Mouse (Mus musculus) MEL (cell line): ENCODE results near the gene Gpha2. TPM values are rescaled to one million over a fixed set of nuclear protein-coding genes. Genes with fewer than 3 reads are reported as not detected.
A peak's percentile ranks its signal among the peaks of the same experiment; 100 is the strongest.

Experiments
- DNase-seq: peaks from one replicate; pipeline ENCODE4 v3.0.0; 2011; ENCODE audit warnings: low read depth, low spot score
- H3K27ac ChIP-seq: 2 replicates; pipeline ENCODE4 v1.5.1; 2012; ENCODE audit warnings: low read depth, mild to moderate bottlenecking, control low read depth, low read length, moderate library complexity; ENCODE audit not compliant: control insufficient read depth
- H3K27me3 ChIP-seq, 2 experiments: fragments of 150-350 bp in 1 of 2; sonication (generic) in 1 of 2; 2 replicates each; pipeline ENCODE4 v1.6.1; 2012; ENCODE audit warnings: low read length in 2 of 2, mild to moderate bottlenecking in 2 of 2, improper control_type of control experiment in 1 of 2, moderate library complexity in 1 of 2; ENCODE audit not compliant: insufficient read depth in 2 of 2, control insufficient read depth in 1 of 2
- H3K36me3 ChIP-seq, 2 experiments: 2 replicates each; pipeline ENCODE4 v1.6.1; 2012 to 2014; ENCODE audit warnings: low read length in 2 of 2, improper control_type of control experiment in 1 of 2, inconsistent platforms in 1 of 2, mild to moderate bottlenecking in 1 of 2; ENCODE audit not compliant: insufficient read depth in 2 of 2, control insufficient read depth in 1 of 2
- H3K4me1 ChIP-seq, 2 experiments: fragments of 150-350 bp in 1 of 2; sonication (generic) in 1 of 2; 2 replicates each; pipeline ENCODE4 v1.6.1; 2012; ENCODE audit warnings: low read length in 2 of 2, improper control_type of control experiment in 1 of 2, mild to moderate bottlenecking in 1 of 2; ENCODE audit not compliant: insufficient read depth in 2 of 2, control insufficient read depth in 1 of 2
- H3K4me3 ChIP-seq, 2 experiments: fragments of 150-350 bp in 1 of 2; sonication (generic) in 1 of 2; 2 replicates each; pipeline ENCODE4 v1.5.1; 2012; ENCODE audit warnings: low read depth in 2 of 2, low read length in 2 of 2, mild to moderate bottlenecking in 2 of 2, moderate library complexity in 2 of 2, control low read depth in 1 of 2, improper control_type of control experiment in 1 of 2; ENCODE audit not compliant: control insufficient read depth in 1 of 2, insufficient read depth in 1 of 2
- H3K79me2 ChIP-seq: 2 replicates; pipeline ENCODE4 v1.6.1; 2012; ENCODE audit warnings: mild to moderate bottlenecking, low read length, moderate library complexity; ENCODE audit not compliant: control insufficient read depth, poor library complexity, insufficient read depth
- H3K9ac ChIP-seq: 2 replicates; pipeline ENCODE4 v1.6.1; 2012; ENCODE audit warnings: low read depth, mild to moderate bottlenecking, control low read depth, low read length, moderate library complexity; ENCODE audit not compliant: control insufficient read depth, poor library complexity, severe bottlenecking
- H3K9me3 ChIP-seq: fragments of 150-350 bp; sonication (generic); replicated peaks from 2 replicates; pipeline ENCODE4 v1.6.1; 2012; ENCODE audit warnings: mild to moderate bottlenecking, low read length, improper control_type of control experiment, moderate library complexity; ENCODE audit not compliant: insufficient read depth
- CHD1 ChIP-seq: IDR thresholded peaks from 2 replicates; pipeline ENCODE4 v1.6.1; 2012; ENCODE audit warnings: low read depth, mild to moderate bottlenecking, inconsistent platforms, low read length, improper control_type of control experiment
- CTCF ChIP-seq, 3 experiments: IDR thresholded peaks in 2 of 3; conservative IDR thresholded peaks in 1 of 3; 2 replicates each; pipeline ENCODE4 v1.5.1; 2011 to 2012; ENCODE audit warnings: low read length in 3 of 3, low read depth in 2 of 3, mild to moderate bottlenecking in 2 of 3, improper control_type of control experiment in 1 of 3, inconsistent platforms in 1 of 3, mixed read lengths in 1 of 3, moderate library complexity in 1 of 3; ENCODE audit not compliant: control insufficient read depth in 1 of 3, insufficient read depth in 1 of 3, poor library complexity in 1 of 3, severe bottlenecking in 1 of 3
- E2F4 ChIP-seq: IDR thresholded peaks from 2 replicates; pipeline ENCODE4 v1.6.1; 2011; ENCODE audit warnings: low read depth, low read length, improper control_type of control experiment, borderline replicate concordance
- EP300 ChIP-seq, 2 experiments: IDR thresholded peaks; 2 replicates each; pipeline ENCODE4 v1.6.1; 2011; ENCODE audit warnings: improper control_type of control experiment in 2 of 2, low read length in 2 of 2, low read depth in 1 of 2, mild to moderate bottlenecking in 1 of 2
- ETS1 ChIP-seq: IDR thresholded peaks from 2 replicates; pipeline ENCODE4 v1.6.1; 2012; ENCODE audit warnings: low read depth, mild to moderate bottlenecking, inconsistent platforms, low read length, improper control_type of control experiment, moderate library complexity
- HCFC1 ChIP-seq: IDR thresholded peaks from 2 replicates; pipeline ENCODE4 v1.6.1; 2012; ENCODE audit warnings: low read depth, mild to moderate bottlenecking, inconsistent platforms, low read length, improper control_type of control experiment, moderate library complexity
- MAFK ChIP-seq: IDR thresholded peaks from 2 replicates; pipeline ENCODE4 v1.6.1; 2011; ENCODE audit warnings: low read depth, mild to moderate bottlenecking, low read length, improper control_type of control experiment, borderline replicate concordance
- MEF2A ChIP-seq: IDR thresholded peaks from 2 replicates; pipeline ENCODE4 v1.6.1; 2014; ENCODE audit warnings: low read depth, mild to moderate bottlenecking, inconsistent platforms, low read length, improper control_type of control experiment; ENCODE audit not compliant: poor library complexity, insufficient replicate concordance, severe bottlenecking; ENCODE audit errors: extremely low read depth
- MYB ChIP-seq: IDR thresholded peaks from 2 replicates; pipeline ENCODE4 v1.6.1; 2011; ENCODE audit warnings: mild to moderate bottlenecking, low read depth, low read length, improper control_type of control experiment
- NELFE ChIP-seq: IDR thresholded peaks from 2 replicates; pipeline ENCODE4 v1.6.1; 2011; ENCODE audit warnings: low read depth, low read length, improper control_type of control experiment
- NRF1 ChIP-seq: IDR thresholded peaks from 2 replicates; pipeline ENCODE4 v1.6.1; 2014; ENCODE audit warnings: low read depth, mild to moderate bottlenecking, inconsistent platforms, low read length, improper control_type of control experiment, moderate library complexity; ENCODE audit not compliant: poor library complexity, insufficient read depth, severe bottlenecking
- POLR2A ChIP-seq, 2 experiments: IDR thresholded peaks; 2 replicates each; pipeline ENCODE4 v1.6.1; 2011 to 2012; ENCODE audit warnings: low read length in 2 of 2, mild to moderate bottlenecking in 2 of 2, control low read depth in 1 of 2, improper control_type of control experiment in 1 of 2, low read depth in 1 of 2, moderate library complexity in 1 of 2; ENCODE audit not compliant: control insufficient read depth in 1 of 2, insufficient read depth in 1 of 2, poor library complexity in 1 of 2
- TAL1 ChIP-seq: IDR thresholded peaks from 2 replicates; pipeline ENCODE4 v1.6.1; 2012; ENCODE audit warnings: mild to moderate bottlenecking, inconsistent platforms, low read length, moderate library complexity, mixed read lengths
- TCF12 ChIP-seq: IDR thresholded peaks from 2 replicates; pipeline ENCODE4 v1.6.1; 2014; ENCODE audit warnings: low read depth, mild to moderate bottlenecking, inconsistent platforms, low read length, improper control_type of control experiment, moderate library complexity
- UBTF ChIP-seq: IDR thresholded peaks from 2 replicates; pipeline ENCODE4 v1.6.1; 2012; ENCODE audit warnings: low read depth, mild to moderate bottlenecking, inconsistent platforms, low read length, improper control_type of control experiment, moderate library complexity, borderline replicate concordance; ENCODE audit not compliant: insufficient read depth
- ZKSCAN1 ChIP-seq: IDR thresholded peaks from 2 replicates; pipeline ENCODE4 v1.6.1; 2012; ENCODE audit warnings: low read depth, mild to moderate bottlenecking, inconsistent platforms, low read length, improper control_type of control experiment, moderate library complexity
- ZNF384 ChIP-seq: IDR thresholded peaks from 2 replicates; pipeline ENCODE4 v1.6.1; 2012; ENCODE audit warnings: low read depth, mild to moderate bottlenecking, inconsistent platforms, low read length, improper control_type of control experiment
- polyA plus RNA-seq, 2 experiments: library from polyadenylated mRNA; stranded (reverse) in 1 of 2; unstranded in 1 of 2; fragments of >175 nt in 1 of 2; fragments of >200 nt in 1 of 2; gene quantifications; 2 replicates each; pipeline versions ENCODE4 v1.2.1 to v1.2.4; 2012; ENCODE audit warnings: low replicate concordance in 2 of 2, low read depth in 1 of 2; ENCODE audit not compliant: insufficient read length in 2 of 2, insufficient read depth in 1 of 2, missing spikeins in 1 of 2
- total RNA-seq: library from RNA; depleted of rRNA; stranded (reverse); fragments of 300-350 nt; gene quantifications from 2 replicates; pipeline ENCODE4 v1.2.3, GENCODE M21; 2012

The Gpha2 gene
- total and polyA plus RNA-seq, 3 experiments = 0.19 TPM; not detected in 2

- TF ChIP-seq MYB (no peak), ZKSCAN1 (no peak), TCF12 (peak; percentile 50), MEF2A (no peak), TAL1 (peak; percentile 47), ETS1 (peak; percentile 64; the same call in 1 of the 2 replicates), NRF1 (no peak), CHD1 (no peak), E2F4 (no peak), UBTF (no peak), MAFK (no peak), EP300 (IDR thresholded peaks at IDR 0.05; ENCODE audit: low read depth in 1 of 2, low read length in 2 of 2) (peak; percentile 66 to 77), POLR2A (IDR thresholded peaks at IDR 0.05; ENCODE audit: control insufficient read depth in 1 of 2, insufficient read depth in 1 of 2, low read depth in 1 of 2, low read length in 2 of 2, poor library complexity in 1 of 2) (no peak), HCFC1 (no peak)
Measured at GRCm38 (mm10) chr19:6240136-6240535, 14.0 kb downstream of the Gpha2 start (continued).

- Histone ChIP-seq H3K4me3 (peak overlapping the region; percentile 6 to 36), H3K79me2 (peaks cover 11% of the 10 kb centered on the region)
- DNase-seq = no peak
- no peak for TF ChIP-seq CTCF (IDR thresholded peaks at IDR 0.05 in 2 of 3, conservative IDR thresholded peaks at IDR 0.05 in 1 of 3; ENCODE audit: control insufficient read depth in 1 of 3, insufficient read depth in 1 of 3, low read depth in 2 of 3, low read length in 3 of 3, poor library complexity in 1 of 3, severe bottlenecking in 1 of 3)
- TF ChIP-seq NRF1 = no peak
- 0 out of 2 replicates have a peak, but pooled peaks have one; percentile 6 for TF ChIP-seq NELFE
- 0 out of 2 replicates have a peak, but pooled peaks have one; percentile 6 for TF ChIP-seq ZNF384
- TF ChIP-seq, all 39 proteins: peak for 2
- H3K27me3 ChIP-seq = no peaks in the 10 kb centered on the region
- peak overlapping the region; percentile 94 for H3K27ac ChIP-seq
- H3K9ac ChIP-seq = peak overlapping the region; percentile 60
- no peaks in the 10 kb centered on the region for H3K9me3 ChIP-seq
- peaks cover 6 to 40% of the 10 kb centered on the region in 2 experiments for H3K4me1 ChIP-seq
- peaks cover 0 to 31% of the 10 kb centered on the region in 2 experiments; a peak in 2 of 4 replicates for H3K36me3 ChIP-seq
Measured at GRCm38 (mm10) chr19:6240725-6241124, 14.5 kb downstream of the Gpha2 start.
